Mouse (Mus musculus) kidney, embryonic 14.5 days (tissue): Measurements from ENCODE around the gene Cela2a. TPM values are rescaled to one million over a fixed set of nuclear protein-coding genes. Genes with fewer than 3 reads are reported as not detected.
A peak's percentile ranks its signal among the peaks of the same experiment; 100 is the strongest.

Experiments
- ATAC-seq: fragments of 200-750 bp; cut with Nextera tagmentation; 2 replicates; pipeline ENCODE4 v1.8.0; 2017; ENCODE audit warnings: moderate number of reproducible peaks, mild to moderate bottlenecking, moderate TSS enrichment, moderate library complexity; ENCODE audit not compliant: low FRiP score, low TSS enrichment
- H3K27ac ChIP-seq: fragments of 300-500 bp; sonication (generic); 2 replicates; pipeline ENCODE4 v1.5.1; 2014; ENCODE audit warnings: low read depth, mild to moderate bottlenecking, low read length, moderate library complexity, mixed read lengths
- H3K27me3 ChIP-seq: fragments of 300-500 bp; sonication (generic); 2 replicates; pipeline ENCODE4 v1.6.1; 2014; ENCODE audit warnings: mild to moderate bottlenecking, low read length; ENCODE audit not compliant: control insufficient read depth, insufficient read depth
- H3K36me3 ChIP-seq: fragments of 300-500 bp; sonication (generic); 2 replicates; pipeline ENCODE4 v1.6.1; 2014; ENCODE audit warnings: low read length, mixed read lengths; ENCODE audit not compliant: control insufficient read depth, insufficient read depth
- H3K4me1 ChIP-seq: fragments of 300-500 bp; sonication (generic); 2 replicates; pipeline ENCODE4 v1.6.1; 2014; ENCODE audit warnings: low read length, mixed read lengths; ENCODE audit not compliant: control insufficient read depth, insufficient read depth
- H3K4me2 ChIP-seq: fragments of 300-500 bp; sonication (generic); replicated peaks from 2 replicates; pipeline ENCODE4 v1.6.1; 2014; ENCODE audit warnings: low read depth, mild to moderate bottlenecking, low read length
- H3K4me3 ChIP-seq: fragments of 300-500 bp; sonication (generic); 2 replicates; pipeline ENCODE4 v1.5.1; 2014; ENCODE audit warnings: mild to moderate bottlenecking, low read length
- H3K9ac ChIP-seq: fragments of 300-500 bp; sonication (generic); 2 replicates; pipeline ENCODE4 v1.6.1; 2014; ENCODE audit warnings: low read depth, mild to moderate bottlenecking, low read length, moderate library complexity
- H3K9me3 ChIP-seq: fragments of 300-500 bp; sonication (generic); 2 replicates; pipeline ENCODE4 v1.6.1; 2016; ENCODE audit warnings: low read length; ENCODE audit not compliant: control insufficient read depth
- WGBS: fragments of 180-500 bp; shearing (Covaris S2); extraction: QIAGEN DNeasy Blood & Tissue Kit; methylation state at CpG from one replicate; pipeline ENCODE4 v1.1.7; 2014; 5-methylcytosine and 5-hydroxymethylcytosine counted together
- polyA plus RNA-seq: library from polyadenylated mRNA; unstranded; fragments of >200 nt; fragmentation: Nextera tagmentation; extraction: Ambion mirVana; gene quantifications from 2 replicates; pipeline ENCODE4 v1.2.1, GENCODE M21; 2014

Cela2a gene
- polyA plus RNA-seq, 1 experiment from 2014 or later: not detected

GRCm38 (mm10) chr4:141796356-141796755 lies 29.6 kb downstream of the Cela2a start:
- Histone ChIP-seq H3K4me1 (peaks cover 7% of the 10 kb centered on the region; the same call in 1 of the 2 replicates), H3K36me3 (peaks cover 13% of the 10 kb centered on the region; the same call in 1 of the 2 replicates), H3K4me2 (no peak overlapping the region), H3K9me3 (no peaks in the 10 kb centered on the region), H3K4me3 (no peak overlapping the region), H3K27ac (no peak overlapping the region), H3K27me3 (no peaks in the 10 kb centered on the region), H3K9ac (no peak overlapping the region)
- ATAC-seq: no peak
- WGBS: 80% methylated on average over 7 of the region's 7 CpGs

GRCm38 (mm10) chr4:141794152-141794535 lies 31.8 kb downstream of the Cela2a start:
- peak overlapping the region; percentile 50 for H3K4me2 ChIP-seq
- H3K36me3 ChIP-seq: peaks cover 13% of the 10 kb centered on the region; the same call in 1 of the 2 replicates
- 10% methylated on average over 5 of the region's 5 CpGs for WGBS
- H3K4me3 ChIP-seq: peak overlapping the region; percentile 67
- peak overlapping the region; percentile 69 for H3K9ac ChIP-seq
- no peaks in the 10 kb centered on the region for H3K9me3 ChIP-seq
- no peak for ATAC-seq
- no peaks in the 10 kb centered on the region for H3K27me3 ChIP-seq
- peaks cover 7% of the 10 kb centered on the region; the same call in 1 of the 2 replicates for H3K4me1 ChIP-seq
- peak overlapping the region; percentile 97 for H3K27ac ChIP-seq

GRCm38 (mm10) chr4:141793282-141794151 lies 32.4 kb downstream of the Cela2a start, which contains the start of gene Casp9:
Gene Casp9, plus strand, starts transcription at chr4:141793612.
- under 1% methylated on average over 61 of the region's 80 CpGs for whole genome bisulfite sequencing
- Histone ChIP-seq H3K4me1 (peaks cover 7% of the 10 kb centered on the region; the same call in 1 of the 2 replicates), H3K27me3 (no peaks in the 10 kb centered on the region), H3K36me3 (peaks cover 13% of the 10 kb centered on the region; the same call in 1 of the 2 replicates), H3K9ac (peak within 1 kb of the TSS; percentile 69), H3K4me2 (peak within 1 kb of the TSS; percentile 50), H3K4me3 (peak within 1 kb of the TSS; percentile 67), H3K27ac (peak within 1 kb of the TSS; percentile 97), H3K9me3 (no peaks in the 10 kb centered on the region)
- ATAC-seq: peak; percentile 88

DNA sequence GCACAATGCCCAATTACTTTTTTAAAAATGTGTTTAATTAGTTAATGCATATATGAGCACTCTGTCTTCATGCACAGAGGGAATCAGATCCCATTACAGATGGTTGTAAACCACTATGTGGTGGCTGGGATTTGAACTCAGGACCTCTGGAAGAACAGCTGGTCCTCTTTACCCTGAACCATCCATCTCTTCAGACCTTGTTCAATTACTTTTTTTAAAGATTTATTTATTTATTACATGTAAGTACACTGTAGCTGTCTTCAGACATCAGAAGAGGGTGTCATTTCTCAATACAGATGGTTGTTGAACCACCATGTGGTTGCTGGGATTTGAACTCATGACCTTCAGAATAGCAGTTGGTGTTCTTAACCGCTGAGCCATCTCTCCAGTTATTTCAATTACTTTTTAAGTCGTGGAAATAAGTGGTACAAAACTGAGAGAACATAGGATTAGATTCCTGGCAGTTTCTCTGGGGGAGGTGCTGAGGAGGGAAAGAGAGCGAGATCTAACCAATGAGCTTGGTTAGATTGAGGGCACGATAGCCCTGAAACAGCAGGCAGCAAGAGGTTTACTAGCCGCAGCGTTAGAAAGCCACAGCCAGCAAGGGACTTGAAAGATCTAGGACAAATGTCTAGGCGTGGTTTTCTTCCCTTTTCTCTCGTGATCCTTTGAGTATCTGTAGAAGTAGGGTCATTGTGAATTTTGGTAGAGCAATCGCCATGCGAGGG lies 33.2 kb downstream of the Cela2a start:
- 10% methylated on average over 10 of the region's 10 CpGs for WGBS
- H3K36me3 ChIP-seq: peaks cover 13% of the 10 kb centered on the region; the same call in 1 of the 2 replicates
- H3K27me3 ChIP-seq: no peaks in the 10 kb centered on the region
- peaks cover 7% of the 10 kb centered on the region; the same call in 1 of the 2 replicates for H3K4me1 ChIP-seq
- ATAC-seq: no peak
- peak overlapping the region; percentile 89 for H3K27ac ChIP-seq
- peak overlapping the region; percentile 67 for H3K4me3 ChIP-seq
- peak overlapping the region; percentile 38 for H3K4me2 ChIP-seq
- no peaks in the 10 kb centered on the region for H3K9me3 ChIP-seq
- H3K9ac ChIP-seq: peak overlapping the region; percentile 69; the same call in 1 of the 2 replicates

DNA sequence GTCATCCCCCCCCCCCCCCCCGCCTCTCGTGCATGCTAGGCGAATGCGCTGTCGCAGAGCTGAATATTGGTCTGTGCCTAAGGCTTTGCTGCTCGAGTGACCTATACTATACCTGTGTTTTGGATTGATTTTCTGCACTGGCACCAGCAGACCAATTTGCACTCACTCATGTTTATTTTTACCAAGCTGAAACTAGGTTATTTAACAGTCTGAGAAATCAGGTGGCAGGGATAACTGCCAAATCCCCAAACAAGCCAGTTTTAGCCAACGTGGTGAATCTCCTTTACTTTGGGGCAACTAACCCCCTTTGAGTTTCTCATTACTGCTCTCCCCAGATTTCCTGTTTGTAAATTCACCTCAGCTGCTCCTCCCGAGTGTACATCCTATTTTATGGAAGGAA lies 34.0 kb downstream of the Cela2a start:
- H3K4me2 ChIP-seq: no peak overlapping the region

GRCm38 (mm10) chr4:141791486-141791885 lies 34.5 kb downstream of the Cela2a start:
- Histone ChIP-seq H3K4me3 (no peak overlapping the region), H3K27ac (no peak overlapping the region), H3K9ac (no peak overlapping the region), H3K9me3 (no peaks in the 10 kb centered on the region), H3K36me3 (peaks cover 9% of the 10 kb centered on the region; the same call in 1 of the 2 replicates), H3K4me1 (peaks cover 7% of the 10 kb centered on the region; the same call in 1 of the 2 replicates), H3K4me2 (no peak overlapping the region), H3K27me3 (no peaks in the 10 kb centered on the region)
- ATAC-seq: no peak
- 94% methylated on average over 7 of the region's 7 CpGs for WGBS

More for the DNA sequence above, 34.0 kb downstream of the Cela2a start:
- Histone ChIP-seq H3K27me3 (no peaks in the 10 kb centered on the region), H3K36me3 (peaks cover 11% of the 10 kb centered on the region; the same call in 1 of the 2 replicates), H3K27ac (no peak overlapping the region), H3K4me1 (peaks cover 7% of the 10 kb centered on the region; the same call in 1 of the 2 replicates), H3K9ac (no peak overlapping the region), H3K9me3 (no peaks in the 10 kb centered on the region), H3K4me3 (no peak overlapping the region)
- WGBS: 86% methylated on average over 8 of the region's 8 CpGs
- no peak for ATAC-seq

DNA sequence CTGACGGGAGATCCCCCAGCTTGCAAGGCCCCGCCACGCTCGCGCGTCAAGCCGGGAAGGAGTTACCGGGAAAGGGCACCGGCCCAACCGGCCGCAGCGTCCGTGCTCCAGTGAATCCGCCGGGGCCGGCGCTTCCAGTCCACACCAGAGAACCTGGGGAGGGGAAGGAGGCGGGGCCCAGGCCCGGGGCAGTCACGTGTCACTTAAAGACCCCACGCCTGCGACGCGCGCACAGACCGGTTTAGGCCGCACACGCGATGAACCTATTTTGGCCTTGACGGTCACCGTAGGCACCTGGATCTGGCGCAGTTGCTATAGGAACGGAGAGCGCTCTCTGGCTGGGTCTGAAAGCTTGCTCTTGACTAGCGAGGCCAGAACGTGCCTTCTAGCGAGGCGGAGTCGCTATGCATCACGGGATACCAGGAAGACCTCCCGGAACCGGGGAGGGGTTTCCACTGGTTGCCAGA lies 35.4 kb downstream of the Cela2a start, which contains the start of gene Dnajc16:
TSS of gene Dnajc16 (minus strand) at position 408 of the 467 bp plus-strand sequence.
- Histone ChIP-seq H3K9ac (peak within 1 kb of the TSS; percentile 89), H3K4me3 (peak within 1 kb of the TSS; percentile 84), H3K36me3 (peaks cover 9% of the 10 kb centered on the region; the same call in 1 of the 2 replicates), H3K4me1 (peaks cover 7% of the 10 kb centered on the region; the same call in 1 of the 2 replicates), H3K27ac (peak within 1 kb of the TSS; percentile 78; the same call in 1 of the 2 replicates), H3K27me3 (no peaks in the 10 kb centered on the region), H3K4me2 (peak within 1 kb of the TSS; percentile 67), H3K9me3 (no peaks in the 10 kb centered on the region)
- ATAC-seq: peak; percentile 88
- WGBS: under 1% methylated on average over 42 of the region's 42 CpGs

GRCm38 (mm10) chr4:141789564-141790218 lies 36.3 kb downstream of the Cela2a start:
- peak overlapping the region; percentile 84 for H3K4me3 ChIP-seq
- H3K9ac ChIP-seq: peak overlapping the region; percentile 89; the same call in 1 of the 2 replicates
- H3K4me1 ChIP-seq: 0 out of 2 replicates have a peak, but pooled peaks cover 2% of the 10 kb centered on the region
- WGBS: 53% methylated on average over 3 of the region's 3 CpGs
- no peak for ATAC-seq
- H3K27me3 ChIP-seq: no peaks in the 10 kb centered on the region
- H3K9me3 ChIP-seq: no peaks in the 10 kb centered on the region
- H3K4me2 ChIP-seq: peak overlapping the region; percentile 67
- H3K27ac ChIP-seq: peak overlapping the region; percentile 78; the same call in 1 of the 2 replicates
- H3K36me3 ChIP-seq: peaks cover 14% of the 10 kb centered on the region; the same call in 1 of the 2 replicates
